Mouse (Mus musculus): Measurements from ENCODE around the gene Ogfod3. TPM values are rescaled to one million over a fixed set of nuclear protein-coding genes. Genes with fewer than 3 reads are reported as not detected.

The Ogfod3 gene
- polyA plus RNA-seq, 2 experiments, result 12.7 to 21.8 TPM

- H3K27ac ChIP-seq (replicated peaks; ENCODE audit: low read depth, low read length), result peak within 1 kb of the TSS; percentile 98
- peak within 1 kb of the TSS; percentile 68 for H3K4me3 ChIP-seq (replicated peaks; ENCODE audit: low read length)
- H3K9ac ChIP-seq (ENCODE audit: low read depth, low read length, severe bottlenecking), result peak within 1 kb of the TSS; percentile 78
- peak; percentile 100 for ATAC-seq (ENCODE audit: low FRiP score, low read depth)
- DNase-seq (ENCODE audit: low spot score), result peak; percentile 100
- H3K9me3 ChIP-seq (ENCODE audit: control insufficient read depth, low read length), result no peaks in the 10 kb centered on the region
- H3K4me2 ChIP-seq (replicated peaks; ENCODE audit: low read depth, low read length, severe bottlenecking), result peak within 1 kb of the TSS; percentile 52
- WGBS, result under 1% methylated on average over 50 of the region's 50 CpGs
- H3K27me3 ChIP-seq (ENCODE audit: control insufficient read depth, insufficient read depth, low read length), result no peaks in the 10 kb centered on the region
- H3K4me1 ChIP-seq (ENCODE audit: control insufficient read depth, insufficient read depth, low read length), result peaks cover 20% of the 10 kb centered on the region
- TF ChIP-seq POLR2A (IDR thresholded peaks at IDR 0.05; ENCODE audit: borderline replicate concordance, extremely low read depth, insufficient read depth, insufficient read length), result peak; percentile 97; the same call in 1 of the 2 replicates
- peaks cover 32% of the 10 kb centered on the region for H3K36me3 ChIP-seq (ENCODE audit: control insufficient read depth, insufficient read depth, low read length)
Observed at GRCm38 (mm10) chr11:121236564-121237344, 32.2 kb upstream of the Ogfod3 start, which contains the start of gene Narf. TSS of gene Narf (plus strand) at chr11:121237253.

- DNase-seq (ENCODE audit: low spot score) (peak; percentile 31), ATAC-seq (ENCODE audit: low FRiP score, low read depth) (no peak)
- Histone ChIP-seq H3K27me3 (ENCODE audit: control insufficient read depth, insufficient read depth, low read length) (no peaks in the 10 kb centered on the region), H3K4me2 (replicated peaks; ENCODE audit: low read depth, low read length, severe bottlenecking) (peak overlapping the region; percentile 51), H3K9me3 (ENCODE audit: control insufficient read depth, low read length) (no peaks in the 10 kb centered on the region), H3K9ac (ENCODE audit: low read depth, low read length, severe bottlenecking) (no peak overlapping the region), H3K27ac (replicated peaks; ENCODE audit: low read depth, low read length) (peak overlapping the region; percentile 98), H3K4me1 (ENCODE audit: control insufficient read depth, insufficient read depth, low read length) (peaks cover 20% of the 10 kb centered on the region), H3K36me3 (ENCODE audit: control insufficient read depth, insufficient read depth, low read length) (peaks cover 21% of the 10 kb centered on the region), H3K4me3 (replicated peaks; ENCODE audit: low read length) (peak overlapping the region; percentile 68; the same call in 1 of the 2 replicates)
- WGBS, result 26% methylated on average over 9 of the region's 9 CpGs
- TF ChIP-seq POLR2A (IDR thresholded peaks at IDR 0.05; ENCODE audit: borderline replicate concordance, extremely low read depth, insufficient read depth, insufficient read length), result no peak
Observed at GRCm38 (mm10) chr11:121235475-121236238, 31.1 kb upstream of the Ogfod3 start.

GRCm38 (mm10) chr11:121232706-121233105, 28.2 kb upstream of the Ogfod3 start:
- H3K4me1 ChIP-seq (ENCODE audit: control insufficient read depth, insufficient read depth, low read length), result peaks cover 23% of the 10 kb centered on the region
- no peak for TF ChIP-seq POLR2A (IDR thresholded peaks at IDR 0.05; ENCODE audit: borderline replicate concordance, extremely low read depth, insufficient read depth, insufficient read length)
- H3K27me3 ChIP-seq (ENCODE audit: control insufficient read depth, insufficient read depth, low read length), result no peaks in the 10 kb centered on the region
- H3K4me2 ChIP-seq (replicated peaks; ENCODE audit: low read depth, low read length, severe bottlenecking), result no peak overlapping the region
- no peak overlapping the region for H3K27ac ChIP-seq (replicated peaks; ENCODE audit: low read depth, low read length)
- no peaks in the 10 kb centered on the region for H3K36me3 ChIP-seq (ENCODE audit: control insufficient read depth, insufficient read depth, low read length)
- 36% methylated on average over 4 of the region's 4 CpGs for WGBS
- no peak overlapping the region for H3K4me3 ChIP-seq (replicated peaks; ENCODE audit: low read length)
- no peak for ATAC-seq (ENCODE audit: low FRiP score, low read depth)
- no peak overlapping the region for H3K9ac ChIP-seq (ENCODE audit: low read depth, low read length, severe bottlenecking)
- H3K9me3 ChIP-seq (ENCODE audit: control insufficient read depth, low read length), result no peaks in the 10 kb centered on the region
- DNase-seq (ENCODE audit: low spot score), result no peak

- DNase-seq (ENCODE audit: low spot score) (peak; percentile 22), ATAC-seq (ENCODE audit: low FRiP score, low read depth) (no peak)
- no peak overlapping the region for H3K27ac ChIP-seq (replicated peaks; ENCODE audit: low read depth, low read length)
- WGBS, result 59% methylated on average over 4 of the region's 4 CpGs
- TF ChIP-seq POLR2A (IDR thresholded peaks at IDR 0.05; ENCODE audit: borderline replicate concordance, extremely low read depth, insufficient read depth, insufficient read length), result no peak
- no peak overlapping the region for H3K4me3 ChIP-seq (replicated peaks; ENCODE audit: low read length)
- H3K9me3 ChIP-seq (ENCODE audit: control insufficient read depth, low read length), result no peaks in the 10 kb centered on the region
- peaks cover 23% of the 10 kb centered on the region for H3K4me1 ChIP-seq (ENCODE audit: control insufficient read depth, insufficient read depth, low read length)
- H3K27me3 ChIP-seq (ENCODE audit: control insufficient read depth, insufficient read depth, low read length), result no peaks in the 10 kb centered on the region
- no peak overlapping the region for H3K4me2 ChIP-seq (replicated peaks; ENCODE audit: low read depth, low read length, severe bottlenecking)
- no peak overlapping the region for H3K9ac ChIP-seq (ENCODE audit: low read depth, low read length, severe bottlenecking)
- H3K36me3 ChIP-seq (ENCODE audit: control insufficient read depth, insufficient read depth, low read length), result no peaks in the 10 kb centered on the region
Observed at GRCm38 (mm10) chr11:121231628-121232291, 27.2 kb upstream of the Ogfod3 start.

GRCm38 (mm10) chr11:121231191-121231590, 26.7 kb upstream of the Ogfod3 start:
- DNase-seq (ENCODE audit: low spot score), result no peak
- no peaks in the 10 kb centered on the region for H3K9me3 ChIP-seq (ENCODE audit: control insufficient read depth, low read length)
- H3K4me3 ChIP-seq (replicated peaks; ENCODE audit: low read length), result no peak overlapping the region
- TF ChIP-seq POLR2A (IDR thresholded peaks at IDR 0.05; ENCODE audit: borderline replicate concordance, extremely low read depth, insufficient read depth, insufficient read length), result no peak
- peaks cover 5% of the 10 kb centered on the region for H3K36me3 ChIP-seq (ENCODE audit: control insufficient read depth, insufficient read depth, low read length)
- H3K27me3 ChIP-seq (ENCODE audit: control insufficient read depth, insufficient read depth, low read length), result no peaks in the 10 kb centered on the region
- peaks cover 21% of the 10 kb centered on the region for H3K4me1 ChIP-seq (ENCODE audit: control insufficient read depth, insufficient read depth, low read length)
- WGBS, result 75% methylated on average over 4 of the region's 4 CpGs
- H3K27ac ChIP-seq (replicated peaks; ENCODE audit: low read depth, low read length), result no peak overlapping the region
- no peak overlapping the region for H3K9ac ChIP-seq (ENCODE audit: low read depth, low read length, severe bottlenecking)
- ATAC-seq (ENCODE audit: low FRiP score, low read depth), result no peak
- no peak overlapping the region for H3K4me2 ChIP-seq (replicated peaks; ENCODE audit: low read depth, low read length, severe bottlenecking)

Measured in limb, embryonic 14.5 days (tissue).